Mouse (Mus musculus): ENCODE measurements at regions not wholly inside any gene's neighbourhood (a gene's known extent, or its start where the extent isn't known, plus 50 kb on each side); places are given as distances from the start of the nearest gene placed in this dataset.
A peak's percentile ranks its signal among the peaks of the same experiment; 100 is the strongest.

- DNase-seq (ENCODE audit: inconsistent ontology term): no peak
Measured at GRCm38 (mm10) chr3:37975194-37975756, 251.0 kb upstream of the Gm5148 start.

DNA sequence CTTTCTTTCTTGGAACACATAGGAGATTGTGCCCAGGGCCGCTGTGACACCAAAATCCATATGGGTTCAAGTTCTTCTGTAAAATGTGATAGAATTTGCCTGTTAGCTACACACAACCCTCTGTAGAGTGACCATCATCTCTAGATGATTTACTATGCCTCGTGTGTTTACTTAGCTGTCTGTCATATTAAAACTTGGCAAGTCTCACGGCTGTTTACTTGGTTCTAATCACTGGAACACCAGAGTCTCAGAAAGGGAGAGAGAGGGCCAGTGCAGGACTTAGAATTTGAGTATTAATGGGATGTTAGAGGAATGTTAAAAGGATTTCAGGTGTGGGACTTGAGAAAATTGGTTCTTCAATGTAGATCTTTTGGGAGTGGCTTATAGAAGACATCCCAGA lies 248.6 kb upstream of the Gm5148 start:
- no peak for DNase-seq (ENCODE audit: inconsistent ontology term)

GRCm38 (mm10) chr3:37971240-37971639 lies 246.9 kb upstream of the Gm5148 start:
- DNase-seq (ENCODE audit: inconsistent ontology term): no peak

- DNase-seq (ENCODE audit: inconsistent ontology term): no peak
Measured at GRCm38 (mm10) chr3:37968654-37969053, 244.4 kb upstream of the Gm5148 start.

GRCm38 (mm10) chr3:37965221-37965620 lies 240.9 kb upstream of the Gm5148 start:
- no peak for DNase-seq (ENCODE audit: inconsistent ontology term)

DNA sequence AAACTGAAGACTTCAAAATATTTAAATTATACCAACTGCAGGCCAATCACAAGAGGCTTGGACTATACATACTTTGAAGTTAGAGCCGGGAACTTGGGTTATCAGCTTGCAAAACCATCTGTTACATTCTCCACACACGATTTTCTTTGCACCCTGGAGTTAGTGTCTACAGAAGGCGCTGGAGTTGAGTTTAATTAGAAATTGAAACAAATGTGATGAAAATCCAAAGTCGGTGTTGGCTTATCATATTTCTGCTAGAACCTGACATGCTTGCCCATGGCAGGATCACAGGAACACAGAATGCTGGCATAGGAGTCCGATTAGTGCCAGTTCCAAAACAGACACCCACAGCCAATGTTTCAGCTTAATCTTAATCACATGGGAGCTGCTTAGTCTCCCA lies 239.8 kb upstream of the Gm5148 start:
- no peak for DNase-seq (ENCODE audit: inconsistent ontology term)

- DNase-seq (ENCODE audit: inconsistent ontology term): no peak
Measured at GRCm38 (mm10) chr3:37962811-37963210, 238.5 kb upstream of the Gm5148 start.

DNA sequence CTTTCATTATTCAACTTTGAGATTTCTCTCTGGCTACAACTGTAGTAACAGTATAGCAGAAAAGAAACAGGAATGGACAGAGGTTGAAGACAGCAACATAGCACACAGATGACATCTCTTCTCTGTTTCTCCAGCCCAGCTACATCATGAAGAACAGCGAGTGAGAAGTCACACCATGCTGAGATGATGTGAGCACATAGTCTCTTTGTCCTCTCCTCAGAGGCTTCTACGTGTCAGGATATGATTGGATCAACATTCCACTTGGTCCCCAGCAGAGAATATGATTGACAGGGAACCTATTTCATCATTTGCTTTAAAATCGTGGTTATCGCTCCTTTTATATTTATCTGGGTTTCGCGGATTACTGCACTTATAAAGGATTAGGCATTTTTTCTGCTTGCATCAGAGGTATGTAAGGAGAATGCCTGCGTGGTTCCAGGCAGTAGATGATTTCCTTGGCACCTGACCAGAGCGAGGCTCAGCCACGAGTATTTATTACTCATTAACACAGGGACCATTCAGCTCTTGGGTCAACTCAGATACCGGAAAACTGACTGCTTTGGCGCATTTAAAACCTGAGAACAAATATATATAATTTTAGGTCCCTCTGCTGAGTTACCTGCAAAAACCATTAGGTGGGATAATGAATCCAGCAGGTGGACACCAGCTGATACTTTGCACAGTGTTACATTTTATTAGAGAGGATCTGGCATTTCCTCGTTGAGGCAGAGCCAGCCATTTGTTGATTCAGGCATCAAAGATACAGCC lies 237.9 kb upstream of the Gm5148 start:
- DNase-seq (ENCODE audit: inconsistent ontology term): peak; percentile 84

DNA sequence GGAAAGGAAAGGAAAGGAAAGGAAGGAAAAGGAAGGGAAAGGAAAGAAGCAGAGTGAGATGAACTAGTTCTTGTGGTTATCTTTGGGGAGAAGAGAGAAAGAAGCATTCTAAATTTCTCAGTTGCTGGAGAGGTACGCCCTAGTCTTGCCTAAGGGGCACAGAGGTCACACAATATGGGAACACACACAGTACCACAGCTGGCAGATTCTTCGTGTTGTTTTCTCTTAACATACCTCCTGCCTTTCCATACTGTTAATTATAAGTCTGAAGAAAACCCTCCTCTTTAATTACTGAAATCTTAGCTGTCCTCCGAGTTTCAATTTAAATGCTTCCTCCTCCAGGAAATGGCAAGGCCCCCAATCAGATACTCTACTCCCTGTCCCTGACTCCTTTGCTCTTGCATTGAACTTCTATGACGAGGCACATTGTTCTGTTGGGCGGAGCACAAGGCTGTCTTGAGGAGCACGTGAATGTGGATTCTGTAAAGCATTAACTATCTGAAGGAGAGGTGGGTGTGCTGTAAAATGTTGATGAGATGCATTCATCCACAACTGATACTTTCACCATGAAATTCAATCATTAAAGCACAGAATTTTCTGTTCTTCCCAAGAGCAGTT lies 234.2 kb upstream of the Gm5148 start:
- no peak for DNase-seq (ENCODE audit: inconsistent ontology term)

DNA sequence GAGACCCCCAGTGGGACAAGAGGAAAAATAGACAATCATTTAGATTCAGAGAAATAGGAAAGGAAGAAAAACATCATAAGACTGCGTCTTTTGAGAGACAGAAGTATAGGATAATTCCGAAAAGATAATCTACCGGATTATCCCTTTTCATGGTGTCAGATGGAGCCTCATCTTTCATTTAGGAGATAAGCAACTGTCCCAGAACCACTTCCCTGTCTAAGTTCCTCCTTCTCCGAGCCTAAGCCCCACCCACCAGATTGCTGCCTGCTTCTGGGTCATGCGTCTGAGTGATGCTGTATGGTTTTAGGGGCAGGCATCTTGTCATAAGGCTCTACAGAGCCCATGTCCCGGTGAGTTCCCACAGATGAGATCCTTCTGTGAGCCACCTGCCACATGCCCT lies 232.3 kb upstream of the Gm5148 start:
- no peak for DNase-seq (ENCODE audit: inconsistent ontology term)

- no peak for DNase-seq (ENCODE audit: inconsistent ontology term)
Measured at GRCm38 (mm10) chr3:37952891-37953290, 228.6 kb upstream of the Gm5148 start.

DNA sequence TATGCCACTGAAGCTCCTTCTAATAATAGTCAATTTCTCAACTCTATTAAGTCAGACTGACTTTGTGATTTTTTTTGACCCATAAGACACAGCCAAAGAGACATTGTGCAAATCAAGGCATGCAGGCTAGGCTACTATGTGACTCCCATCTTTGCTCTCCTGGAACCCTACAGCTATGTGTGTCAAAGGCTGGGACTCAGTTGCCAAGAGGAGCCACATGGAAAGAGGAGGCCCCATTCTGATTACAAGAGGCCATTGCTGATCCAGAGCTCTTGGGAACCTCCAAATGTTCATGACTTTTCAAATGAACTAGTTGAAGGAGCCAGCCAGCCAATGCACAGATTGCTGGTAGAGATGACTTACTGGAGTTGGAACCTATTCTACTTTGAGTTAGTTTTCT lies 228.0 kb upstream of the Gm5148 start:
- DNase-seq (ENCODE audit: inconsistent ontology term): no peak

- no peak for DNase-seq (ENCODE audit: inconsistent ontology term)
Measured at GRCm38 (mm10) chr3:37943661-37944060, 219.4 kb upstream of the Gm5148 start.

DNA sequence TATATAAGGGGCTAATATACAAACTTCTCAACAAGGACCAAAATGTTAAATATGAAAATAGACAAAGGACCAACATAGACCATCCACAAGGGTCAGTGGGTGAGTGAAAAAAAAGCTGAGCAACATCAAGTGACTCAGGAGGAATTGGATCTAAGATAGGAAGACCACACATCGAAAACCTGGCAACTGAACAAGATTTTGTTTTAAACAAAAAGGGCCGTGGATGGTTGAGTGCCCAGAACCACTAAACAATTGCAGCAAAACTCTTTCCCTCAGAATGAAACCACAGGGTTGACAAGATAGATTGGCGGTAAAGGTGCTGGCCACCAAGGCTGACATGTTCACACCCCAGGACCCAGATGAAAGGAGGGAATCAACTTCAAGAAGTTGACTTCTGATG lies 215.7 kb upstream of the Gm5148 start:
- DNase-seq (ENCODE audit: inconsistent ontology term): peak; percentile 62

- DNase-seq (ENCODE audit: inconsistent ontology term): no peak
Measured at GRCm38 (mm10) chr3:37938870-37939269, 214.6 kb upstream of the Gm5148 start.

- DNase-seq (ENCODE audit: inconsistent ontology term): peak; percentile 98
Measured at GRCm38 (mm10) chr3:37938284-37938596, 213.9 kb upstream of the Gm5148 start.

- DNase-seq (ENCODE audit: inconsistent ontology term): peak; percentile 53
Measured at GRCm38 (mm10) chr3:37937381-37938283, 213.3 kb upstream of the Gm5148 start.

- no peak for DNase-seq (ENCODE audit: inconsistent ontology term)
Measured at GRCm38 (mm10) chr3:37936251-37936931, 212.1 kb upstream of the Gm5148 start.

- no peak for DNase-seq (ENCODE audit: inconsistent ontology term)
Measured at GRCm38 (mm10) chr3:37934905-37935708, 210.8 kb upstream of the Gm5148 start.

DNA sequence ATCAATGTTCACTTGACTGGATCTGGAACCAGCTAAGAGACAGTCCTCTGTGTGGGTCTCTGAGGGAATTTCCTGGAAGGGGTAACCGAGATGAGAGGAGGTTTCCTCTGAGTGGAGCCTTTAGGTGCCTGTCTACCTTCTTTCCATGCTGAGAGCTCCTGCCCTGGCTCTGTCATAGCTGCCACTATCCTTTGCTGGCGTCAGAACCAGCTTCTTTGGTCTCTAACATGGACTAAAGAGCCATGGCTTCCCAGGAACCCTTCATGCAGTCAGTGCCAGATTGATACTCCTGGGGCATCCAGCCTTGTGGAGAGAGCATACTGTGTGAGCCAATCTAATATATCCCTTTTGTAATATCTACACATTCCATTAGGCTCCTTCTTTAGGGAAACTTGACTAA lies 209.9 kb upstream of the Gm5148 start:
- no peak for DNase-seq (ENCODE audit: inconsistent ontology term)

DNA sequence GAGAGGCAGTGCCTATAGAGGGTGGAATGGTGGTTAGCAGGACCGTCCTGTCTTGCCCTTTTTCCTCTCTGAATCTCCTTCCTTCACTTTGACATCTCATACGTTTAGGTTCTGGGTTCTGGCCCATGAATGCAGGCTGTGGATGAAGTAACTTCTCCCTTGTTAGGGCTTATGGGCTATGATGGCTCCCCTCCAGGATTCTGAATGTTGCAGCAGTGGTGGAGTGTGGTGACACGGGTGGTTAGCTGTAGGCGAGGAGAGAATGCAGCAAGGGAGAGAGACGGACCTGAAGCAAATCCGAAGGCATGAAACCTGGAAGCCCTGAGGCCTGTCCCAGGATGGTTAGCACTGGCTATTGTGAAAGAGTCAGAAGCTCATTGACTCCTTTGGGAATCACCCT lies 204.4 kb upstream of the Gm5148 start:
- no peak for DNase-seq (ENCODE audit: inconsistent ontology term)
